In the genomic region with DNA sequence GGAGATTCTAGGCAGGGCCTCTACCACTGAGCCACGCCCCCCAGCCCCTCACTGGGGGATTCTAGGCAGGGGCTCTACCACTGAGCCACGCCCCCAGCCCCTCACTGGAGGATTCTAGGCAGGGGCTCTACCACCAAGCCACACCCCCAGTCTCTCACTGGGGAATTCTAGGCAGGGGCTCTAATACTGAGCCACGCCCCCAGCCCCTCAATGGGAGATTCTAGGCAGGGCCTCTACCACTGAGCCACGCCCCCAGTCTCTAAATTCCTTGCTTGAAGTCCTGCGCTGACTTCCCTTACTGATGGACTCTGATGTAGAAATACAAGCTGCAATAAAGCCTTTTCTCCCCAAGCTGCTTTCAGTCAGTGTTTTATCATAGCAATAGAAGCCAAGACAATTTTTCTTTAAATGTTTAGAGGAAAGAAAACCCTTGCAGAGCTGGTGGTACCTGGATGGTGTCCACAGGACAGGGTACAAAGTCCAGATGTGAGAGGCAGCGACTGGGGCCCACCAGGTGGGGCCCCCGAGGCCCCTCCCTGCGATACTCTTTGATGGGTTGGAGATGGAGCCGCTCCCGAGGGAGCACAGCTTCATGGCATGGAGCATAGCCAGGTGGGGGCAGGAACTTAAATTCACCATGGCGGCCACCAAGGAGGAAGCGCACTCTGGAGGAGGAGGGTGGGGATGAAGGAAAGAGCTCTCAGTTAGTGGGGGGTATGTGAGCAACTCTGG, we compare ENCODE assay signal across 23 mouse cellular contexts. TPM values are rescaled to one million over a fixed set of nuclear protein-coding genes. Genes with fewer than 3 reads are reported as not detected.
DNase-seq lines count a peak whose midpoint lies in the region; ATAC-seq and TF ChIP-seq lines count a peak whose summit lies in the region.
"Had no signal": no experiment of that assay in that cellular context is flagged by ENCODE, and none has a peak within 500 bp of the region (broad histone marks: within the 10 kb centered on the region; RNA-seq: fewer than 3 reads in every experiment).

No protein-coding gene starts in this region.

- no peaks in the 10 kb centered on the region for H3K4me1 ChIP-seq in intestine, embryonic 16.5 days (ENCODE audit: control insufficient read depth, insufficient read depth, low read length)
- H3K4me1 ChIP-seq in stomach, postnatal 0 days (replicated peaks; ENCODE audit: control insufficient read depth, insufficient read depth) = no peaks in the 10 kb centered on the region
- H3K4me1 ChIP-seq: embryonic facial prominence, embryonic 12.5 days; forebrain, embryonic 13.5 days; forebrain, embryonic 15.5 days had no signal

- peak; percentile 73 for ATAC-seq in intestine, embryonic 16.5 days
- peak; percentile 24; the same call in 1 of the 2 replicates for ATAC-seq in stomach, postnatal 0 days (ENCODE audit: low FRiP score, low TSS enrichment)
- no peak for ATAC-seq in erythroid progenitor cell, adult 5-6 weeks (replicated peaks; ENCODE audit: low FRiP score, poor library complexity, severe bottlenecking)
- ATAC-seq: CD4-positive, CD25-positive, alpha-beta regulatory T cell, adult 4 months; forebrain, embryonic 13.5 days; forebrain, embryonic 15.5 days; forebrain, postnatal 0 days had no signal

- H3K9me3 ChIP-seq in intestine, embryonic 16.5 days (ENCODE audit: control insufficient read depth, low read length) = no peaks in the 10 kb centered on the region
- H3K9me3 ChIP-seq in stomach, postnatal 0 days (ENCODE audit: control insufficient read depth, low read length) = no peaks in the 10 kb centered on the region
- H3K9me3 ChIP-seq: embryonic facial prominence, embryonic 12.5 days; forebrain, embryonic 10.5 days; forebrain, embryonic 13.5 days; forebrain, embryonic 15.5 days had no signal

- no peak for TF ChIP-seq EP300 in stomach, postnatal 0 days (optimal IDR thresholded peaks at IDR 0.05)

- DNase-seq in ES-CJ7 (ENCODE audit: low read depth, low spot score) (peak; percentile 54), ZHBTc4 (ENCODE audit: low read depth, low spot score) (peak; percentile 79)
- no peak for DNase-seq in stomach, postnatal 0 days (ENCODE audit: low spot score)
- no peak for DNase-seq in frontal cortex, postnatal 25 days (ENCODE audit: low spot score in 2 of 2)
- DNase-seq in adrenal gland, postnatal 10 days = no peak
- DNase-seq: adrenal gland, adult 2 months; adrenal gland, postnatal 14 days; adrenal gland, postnatal 36 days; B cell, adult 2 months; cerebellum, adult 11-12 months; cerebellum, adult 2 months; cerebellum, adult 9-10 months; cerebellum, postnatal 10 days; cerebellum, postnatal 25 days; forebrain, postnatal 0 days had no signal

- TF ChIP-seq CTCF in stomach, postnatal 0 days (IDR thresholded peaks at IDR 0.05; ENCODE audit: low read depth) = no peak

- H3K27me3 ChIP-seq in intestine, embryonic 16.5 days (replicated peaks; ENCODE audit: control insufficient read depth, insufficient read depth, low read length) = no peaks in the 10 kb centered on the region
- H3K27me3 ChIP-seq in stomach, postnatal 0 days (ENCODE audit: control insufficient read depth, insufficient read depth, low read length) = no peaks in the 10 kb centered on the region
- H3K27me3 ChIP-seq: embryonic facial prominence, embryonic 12.5 days; forebrain, embryonic 13.5 days; forebrain, embryonic 15.5 days had no signal

- no peaks in the 10 kb centered on the region for H3K36me3 ChIP-seq in intestine, embryonic 16.5 days (ENCODE audit: control insufficient read depth, insufficient read depth, low read length)
- no peaks in the 10 kb centered on the region for H3K36me3 ChIP-seq in stomach, postnatal 0 days (ENCODE audit: control insufficient read depth, insufficient read depth, low read length)
- H3K36me3 ChIP-seq: embryonic facial prominence, embryonic 10.5 days; embryonic facial prominence, embryonic 12.5 days; forebrain, embryonic 15.5 days had no signal

- H3K4me3 ChIP-seq in intestine, embryonic 16.5 days (ENCODE audit: low read length) = no peak overlapping the region
- H3K4me3 ChIP-seq in stomach, postnatal 0 days (ENCODE audit: low read depth, low read length) = no peak overlapping the region
- H3K4me3 ChIP-seq: embryonic facial prominence, embryonic 10.5 days; embryonic facial prominence, embryonic 12.5 days; forebrain, embryonic 10.5 days; forebrain, embryonic 13.5 days; forebrain, embryonic 15.5 days had no signal

- H3K4me2 ChIP-seq in intestine, embryonic 16.5 days (ENCODE audit: low read depth, low read length) = no peak overlapping the region
- no peak overlapping the region for H3K4me2 ChIP-seq in stomach, postnatal 0 days (replicated peaks; ENCODE audit: low read depth)
- H3K4me2 ChIP-seq: embryonic facial prominence, embryonic 12.5 days; forebrain, embryonic 13.5 days; forebrain, embryonic 15.5 days had no signal

- H3K9ac ChIP-seq in intestine, embryonic 16.5 days (ENCODE audit: low read depth, low read length) = no peak overlapping the region
- H3K9ac ChIP-seq in stomach, postnatal 0 days (ENCODE audit: low read length) = no peak overlapping the region
- H3K9ac ChIP-seq: embryonic facial prominence, embryonic 12.5 days; forebrain, embryonic 13.5 days; forebrain, embryonic 15.5 days; forebrain, postnatal 0 days had no signal

- H3K27ac ChIP-seq in intestine, embryonic 16.5 days (ENCODE audit: low read length) = peak overlapping the region; percentile 24; the same call in 1 of the 2 replicates
- no peak overlapping the region for H3K27ac ChIP-seq in stomach, postnatal 0 days (replicated peaks)
- H3K27ac ChIP-seq: embryonic facial prominence, embryonic 10.5 days; embryonic facial prominence, embryonic 12.5 days; forebrain, embryonic 10.5 days; forebrain, embryonic 13.5 days; forebrain, embryonic 15.5 days had no signal

- WGBS in intestine, embryonic 16.5 days = 78% methylated on average over 12 of the region's 12 CpGs
- WGBS in stomach, postnatal 0 days = 81% methylated on average over 12 of the region's 12 CpGs

RNA-seq across cellular contexts. Expression of gene Ryr1, which starts 23.5 kb away (rescaled TPM):
- 0.66 and 0.82 TPM in 2 replicates for polyA plus RNA-seq in intestine, embryonic 16.5 days (2015; fragmentation: Nextera tagmentation; extraction: Ambion mirVana)
- polyA plus RNA-seq in stomach, postnatal 0 days (2015; fragmentation: Nextera tagmentation; extraction: Ambion mirVana) = 0.10 and 0.11 TPM in 2 replicates
- total RNA-seq in adrenal gland, postnatal 10 days (2021) = 10 to 100 TPM; 11.2 to 44.9 TPM
- total RNA-seq in erythroid progenitor cell, adult 5-6 weeks (2015; ENCODE audit: low replicate concordance) = under 0.01 TPM in 1 of 2 replicates, not detected in the other
- not detected in 2 replicates for total RNA-seq in erythroid progenitor cell, adult 5-6 weeks (2017; ENCODE audit: low replicate concordance)
- polyA plus RNA-seq: adrenal gland, adult 2 months had no signal

RNA-seq across cellular contexts. Expression of gene Rasgrp4, which starts 33.2 kb away (rescaled TPM):
- 0.43 and 0.59 TPM in 2 replicates for polyA plus RNA-seq in intestine, embryonic 16.5 days (2015; fragmentation: Nextera tagmentation; extraction: Ambion mirVana)
- polyA plus RNA-seq in stomach, postnatal 0 days (2015; fragmentation: Nextera tagmentation; extraction: Ambion mirVana) = 0.15 and 0.35 TPM in 2 replicates
- 1 to 10 TPM; 2.1 to 2.2 TPM for total RNA-seq in adrenal gland, postnatal 10 days (2021)
- total RNA-seq in erythroid progenitor cell, adult 5-6 weeks (2015; ENCODE audit: low replicate concordance) = 3.4 and 7.2 TPM in 2 replicates
- total RNA-seq in erythroid progenitor cell, adult 5-6 weeks (2017; ENCODE audit: low replicate concordance) = 1.9 and 3.5 TPM in 2 replicates

RNA-seq across cellular contexts. Expression of gene Fam98c, which starts 54.6 kb away (rescaled TPM):
- 52.5 and 56.8 TPM in 2 replicates for polyA plus RNA-seq in intestine, embryonic 16.5 days (2015; fragmentation: Nextera tagmentation; extraction: Ambion mirVana)
- 32.8 and 38.8 TPM in 2 replicates for polyA plus RNA-seq in stomach, postnatal 0 days (2015; fragmentation: Nextera tagmentation; extraction: Ambion mirVana)
- 10 to 100 TPM; 12.9 to 17.3 TPM for total RNA-seq in adrenal gland, postnatal 10 days (2021)
- total RNA-seq in erythroid progenitor cell, adult 5-6 weeks (2015; ENCODE audit: low replicate concordance) = 6.3 and 13.3 TPM in 2 replicates
- total RNA-seq in erythroid progenitor cell, adult 5-6 weeks (2017; ENCODE audit: low replicate concordance) = 2.2 and 2.7 TPM in 2 replicates

Comparison
In these comparisons a context has a peak if more than half of its experiments do, and no peak if none do; other contexts are left out.
1. DNase-seq: peak in ES-CJ7 (single experiment) and ZHBTc4 (single experiment); none in stomach, postnatal 0 days (single experiment), frontal cortex, postnatal 25 days (0 of 2) and adrenal gland, postnatal 10 days (single experiment).
2. RNA of gene Ryr1, which starts 23.5 kb away (total RNA-seq): 11.2 to 44.9 TPM in adrenal gland, postnatal 10 days; under 0.01 TPM in erythroid progenitor cell, adult 5-6 weeks; every median in the first group is over 10 times any median in the second.